Mouse (Mus musculus): ENCODE data around the gene Cep83. TPM values are rescaled to one million over a fixed set of nuclear protein-coding genes. Genes with fewer than 3 reads are reported as not detected.

The Cep83 gene
- total RNA-seq, 2 experiments from 2014 or later: 42.0 to 44.3 TPM

DNA sequence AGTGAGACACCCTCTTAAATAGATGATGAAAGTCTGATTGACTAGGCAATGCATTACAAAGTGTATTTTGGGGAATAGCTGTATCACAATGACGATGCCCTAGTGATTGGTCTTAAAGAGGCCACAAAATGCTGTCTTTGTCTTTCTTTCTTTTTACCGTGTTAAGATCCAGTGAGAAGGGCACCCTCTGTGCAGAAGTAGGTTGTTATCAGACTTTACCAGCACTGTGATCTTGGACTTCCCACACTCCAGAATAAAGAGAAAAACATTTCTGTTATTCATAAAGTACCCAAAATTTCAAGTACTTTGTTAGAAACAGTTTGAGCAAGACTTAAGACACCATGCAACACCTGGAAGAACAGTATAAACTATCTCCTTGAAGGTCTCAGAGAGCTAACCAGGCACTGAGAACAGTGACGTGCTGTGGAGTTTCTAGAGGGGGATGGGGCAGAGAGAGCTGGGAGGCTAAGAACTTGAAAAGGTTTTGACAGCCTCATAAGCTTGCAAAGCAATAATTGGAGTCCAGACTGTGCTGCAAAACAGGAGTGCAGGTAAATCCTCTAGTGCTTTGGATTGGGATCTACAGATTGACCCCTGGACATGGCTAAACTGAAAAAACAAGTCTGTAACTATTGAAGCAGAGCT, 92.3 kb downstream of the Cep83 start:
- no peak for DNase-seq (ENCODE audit: extremely low spot score in 1 of 2, low spot score in 2 of 2)
- Histone ChIP-seq H3K4me3 (no peak overlapping the region), H3K27ac (no peak overlapping the region)
- intact Hi-C loops (cut with DNase I): no loop called here
- no peak for TF ChIP-seq CTCF (IDR thresholded peaks at IDR 0.05)

DNA sequence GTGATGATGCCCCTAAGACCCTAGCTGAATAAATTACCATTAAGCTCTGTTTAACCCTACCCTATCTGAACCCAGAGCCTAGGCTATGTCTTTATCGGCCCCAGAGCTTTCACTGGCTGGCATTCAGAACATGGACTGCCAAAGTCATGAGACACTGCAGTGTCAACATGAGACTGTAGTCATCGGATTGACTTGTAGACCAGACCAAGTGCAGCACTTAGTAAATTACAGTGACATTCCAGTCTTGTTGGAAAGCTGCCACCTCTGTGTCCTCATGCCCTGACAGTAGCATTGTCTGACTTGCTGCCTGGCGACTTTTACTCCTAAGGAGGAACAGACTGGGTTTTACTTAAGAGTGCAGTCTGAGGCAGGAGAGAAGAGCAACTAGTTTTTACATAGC, 100.8 kb downstream of the Cep83 start:
- no peak for DNase-seq (ENCODE audit: extremely low spot score in 1 of 2, low spot score in 2 of 2)
- TF ChIP-seq CTCF (IDR thresholded peaks at IDR 0.05): no peak
- intact Hi-C loops (cut with DNase I): no loop called here
- Histone ChIP-seq H3K4me3 (no peak overlapping the region), H3K27ac (no peak overlapping the region)

DNA sequence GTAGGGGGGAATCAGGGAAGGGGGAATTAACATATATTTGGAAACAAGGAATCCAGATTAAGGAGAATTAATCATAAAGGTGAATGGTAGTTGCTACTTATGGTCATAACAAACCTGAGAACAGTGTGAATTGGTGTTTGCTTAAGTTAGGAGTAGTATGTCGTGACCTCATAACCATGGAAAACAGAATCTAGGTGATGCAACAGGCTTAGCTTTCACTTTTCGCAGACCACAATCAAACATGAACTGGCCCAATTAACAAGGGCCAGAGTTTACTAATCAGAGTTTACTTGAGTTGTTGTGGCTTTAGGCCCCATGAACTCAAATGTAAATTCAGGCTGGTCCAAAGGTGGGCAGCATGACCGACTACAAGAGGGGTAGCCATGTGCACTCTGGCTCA, 105.5 kb downstream of the Cep83 start:
- no peak for TF ChIP-seq CTCF (IDR thresholded peaks at IDR 0.05)
- intact Hi-C loops (cut with DNase I): no loop called here
- Histone ChIP-seq H3K27ac (no peak overlapping the region), H3K4me3 (no peak overlapping the region)
- DNase-seq (ENCODE audit: extremely low spot score in 1 of 2, low spot score in 2 of 2): no peak

DNA sequence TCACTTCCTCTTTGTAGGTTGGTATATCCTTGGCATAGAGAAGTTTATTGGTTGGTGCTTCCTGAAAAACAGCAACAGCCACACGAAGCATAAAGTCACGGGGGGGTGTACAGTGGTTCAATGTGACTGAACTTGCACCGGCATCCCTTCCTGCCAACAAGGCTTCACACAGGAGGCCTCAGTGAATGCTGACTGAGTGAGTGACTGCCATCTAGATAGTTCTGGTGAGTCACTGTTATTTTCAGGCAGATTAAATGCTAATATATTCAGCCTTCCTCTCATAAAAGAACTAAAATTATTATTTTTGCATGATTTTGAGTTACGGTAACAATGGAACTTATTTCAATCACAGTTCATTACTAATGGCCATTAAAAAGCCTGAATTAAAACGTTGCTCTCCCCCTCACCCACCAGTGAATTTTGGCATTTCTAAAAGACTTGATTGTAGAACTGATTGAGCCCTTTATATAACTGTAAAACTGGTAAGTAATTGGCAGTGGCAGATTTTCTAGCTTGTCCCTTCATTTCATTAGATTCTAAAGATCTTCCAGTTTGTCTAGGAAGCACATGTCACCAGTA, 106.3 kb downstream of the Cep83 start:
- DNase-seq (ENCODE audit: extremely low spot score in 1 of 2, low spot score in 2 of 2): no peak
- intact Hi-C loops (cut with DNase I): no loop called here
- Histone ChIP-seq H3K27ac (no peak overlapping the region), H3K4me3 (no peak overlapping the region)
- TF ChIP-seq CTCF (IDR thresholded peaks at IDR 0.05): no peak

DNA sequence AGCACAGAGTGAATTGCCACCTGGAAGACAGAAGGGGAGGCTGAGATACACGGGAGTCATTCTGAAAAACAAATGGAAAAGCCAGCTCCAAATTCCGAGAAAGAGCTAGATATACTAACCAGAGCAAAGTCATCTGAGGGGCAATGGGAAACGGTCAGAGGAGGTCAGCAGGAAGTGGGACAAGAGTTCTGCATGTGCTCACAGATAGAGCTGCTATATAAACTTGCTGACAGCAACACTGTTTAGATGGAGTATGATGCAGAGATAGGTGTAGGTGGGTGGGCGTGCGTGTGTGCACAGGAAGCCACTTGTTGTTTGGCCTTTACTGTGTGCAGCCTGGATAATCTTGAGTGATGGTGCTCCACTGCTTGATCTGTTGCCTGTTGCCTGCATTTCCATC, 109.7 kb downstream of the Cep83 start:
- no peak overlapping the region for H3K4me3 ChIP-seq
- no peak for TF ChIP-seq CTCF (IDR thresholded peaks at IDR 0.05)
- intact Hi-C loops (cut with DNase I): no loop called here
- no peak overlapping the region for H3K27ac ChIP-seq
- DNase-seq (ENCODE audit: extremely low spot score in 1 of 2, low spot score in 2 of 2): no peak

DNA sequence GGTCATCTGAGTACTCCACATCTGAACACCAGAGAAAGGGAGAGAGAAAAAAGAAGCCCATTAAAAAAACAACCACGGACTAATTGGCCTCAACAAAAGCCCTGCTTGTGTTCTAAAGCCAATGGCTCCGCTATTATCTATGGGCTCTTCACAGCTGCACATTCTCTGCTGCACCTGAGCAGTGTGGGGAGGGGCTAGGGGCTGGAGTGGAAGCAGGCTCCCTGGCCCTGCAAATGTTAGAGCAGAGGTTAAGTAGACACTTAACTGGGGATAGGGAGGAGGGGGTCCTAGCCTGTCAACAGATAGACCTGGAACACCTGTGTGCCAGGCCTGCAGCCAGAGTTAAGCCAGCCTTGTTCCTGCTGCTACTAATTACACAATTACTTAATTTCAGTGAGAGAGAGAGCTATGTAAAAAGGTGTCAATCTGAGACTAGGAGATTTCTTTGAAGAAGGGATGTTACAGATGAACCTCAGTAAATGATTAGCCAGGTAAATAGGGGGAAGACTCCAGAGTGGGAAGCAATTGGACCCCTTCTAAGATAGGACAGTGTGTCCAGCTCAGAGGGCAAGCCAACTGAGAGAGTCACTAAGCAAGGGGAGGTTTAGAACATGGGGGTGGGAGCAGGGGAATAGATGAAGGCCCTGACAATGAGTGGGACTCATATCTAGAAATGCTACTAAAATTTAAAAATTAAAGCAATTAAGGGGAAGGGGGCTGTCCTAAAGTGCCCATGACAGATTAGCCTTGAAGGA, 111.2 kb downstream of the Cep83 start:
- Histone ChIP-seq H3K4me3 (no peak overlapping the region), H3K27ac (no peak overlapping the region)
- no peak for DNase-seq (ENCODE audit: extremely low spot score in 1 of 2, low spot score in 2 of 2)
- TF ChIP-seq CTCF (IDR thresholded peaks at IDR 0.05): no peak
- intact Hi-C loops (cut with DNase I): no loop called here

DNA sequence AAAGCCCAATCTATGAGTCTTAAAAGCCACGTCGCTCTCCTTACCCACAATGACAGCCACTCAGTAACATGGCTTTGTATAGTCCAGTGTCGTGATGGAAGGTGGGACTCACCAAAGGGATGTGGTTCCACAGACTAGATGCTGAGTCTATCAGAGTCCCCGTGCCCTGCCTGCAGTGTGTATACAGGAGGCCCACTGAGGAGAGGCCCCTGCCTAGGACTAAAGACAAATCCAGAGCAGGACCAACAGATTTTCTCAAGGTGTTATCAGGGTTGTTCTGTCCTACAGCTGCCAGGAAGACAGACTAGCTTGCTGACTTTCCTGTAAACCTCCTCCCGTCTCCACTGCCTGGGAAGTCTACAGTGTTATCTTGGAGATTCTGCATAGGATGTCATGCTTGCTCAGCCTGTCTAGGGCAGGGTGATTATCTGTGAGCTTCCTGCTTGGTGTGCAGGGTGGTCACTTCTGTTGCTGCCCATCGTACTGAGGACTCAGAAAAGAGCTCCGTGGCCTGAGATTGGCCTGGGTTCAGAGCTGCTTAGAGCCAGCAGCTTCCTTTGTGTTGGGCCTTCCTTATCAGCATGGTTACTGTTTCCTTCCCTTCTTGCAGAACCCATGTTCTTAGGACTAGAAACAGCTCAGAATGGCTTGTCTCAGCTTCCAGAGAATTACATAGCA, 112.4 kb downstream of the Cep83 start:
- TF ChIP-seq CTCF (IDR thresholded peaks at IDR 0.05): no peak
- intact Hi-C loops (cut with DNase I): no loop called here
- DNase-seq (ENCODE audit: extremely low spot score in 1 of 2, low spot score in 2 of 2): no peak

DNA sequence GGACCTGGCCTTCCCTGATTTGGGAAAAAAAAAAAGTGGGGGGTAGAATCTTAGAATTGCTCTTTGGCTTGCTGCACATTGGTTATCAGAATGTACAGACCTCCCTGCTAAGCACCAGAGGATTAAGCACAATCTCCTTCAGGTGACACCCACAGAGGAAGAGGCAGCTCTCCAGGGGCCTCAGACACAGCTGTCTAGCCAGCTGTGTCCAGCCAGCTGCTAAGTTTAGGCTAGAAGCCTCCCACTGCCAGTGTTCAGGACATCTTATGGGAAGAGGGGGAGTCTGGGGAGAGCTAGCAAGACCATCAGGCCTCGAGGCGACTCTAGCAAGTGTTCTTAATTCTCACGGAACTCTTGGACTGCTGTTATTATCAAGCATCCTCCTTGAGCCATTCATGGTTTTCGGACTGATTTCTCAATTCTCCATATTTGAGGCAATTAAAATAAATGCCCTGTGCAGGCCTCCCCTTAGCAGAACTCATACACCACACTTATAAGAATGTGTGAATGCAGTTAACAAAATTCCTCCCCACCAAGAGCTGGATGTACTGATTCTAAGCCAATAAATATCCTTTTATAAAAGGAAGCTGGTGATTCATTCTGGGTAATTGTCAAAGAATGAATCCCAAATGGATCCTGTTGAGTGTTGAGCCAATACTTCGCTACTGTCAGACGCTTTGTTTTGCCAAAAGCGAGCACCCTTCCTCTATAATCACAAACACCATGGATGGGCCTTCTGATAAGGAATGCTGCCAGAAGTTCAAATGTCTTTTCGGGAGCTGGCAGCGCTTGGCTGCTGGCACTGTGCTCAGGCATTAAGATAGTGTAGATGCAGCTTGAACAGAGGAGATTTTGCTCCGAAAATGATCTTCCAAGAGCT, 115.8 kb downstream of the Cep83 start:
- TF ChIP-seq CTCF (IDR thresholded peaks at IDR 0.05): no peak
- DNase-seq (ENCODE audit: extremely low spot score in 1 of 2, low spot score in 2 of 2): no peak
- intact Hi-C loops (cut with DNase I): no loop called here
- Histone ChIP-seq H3K27ac (no peak overlapping the region; the same call in 1 of the 2 replicates), H3K4me3 (no peak overlapping the region)

More for the DNA sequence above, 112.4 kb downstream of the Cep83 start:
- H3K27ac ChIP-seq: no peak overlapping the region
- no peak overlapping the region for H3K4me3 ChIP-seq

DNA sequence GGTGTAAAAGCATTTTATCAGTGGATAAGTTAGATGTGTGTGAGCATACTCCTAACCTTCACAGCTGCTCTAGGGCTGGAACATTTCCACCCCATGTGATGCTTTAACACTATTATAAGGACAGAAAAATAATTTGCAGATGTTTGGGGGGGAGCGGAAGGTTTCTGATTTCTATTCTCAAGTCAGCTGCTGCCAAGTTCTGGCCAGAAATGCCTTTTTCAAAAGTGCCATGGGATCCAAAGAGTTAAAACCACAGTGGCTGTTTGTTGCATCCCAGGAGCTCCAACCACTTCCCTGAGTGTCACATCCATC, 116.4 kb downstream of the Cep83 start:
- no peak for DNase-seq (ENCODE audit: extremely low spot score in 1 of 2, low spot score in 2 of 2)
- no peak for TF ChIP-seq CTCF (IDR thresholded peaks at IDR 0.05)
- intact Hi-C loops (cut with DNase I): no loop called here
- Histone ChIP-seq H3K27ac (no peak overlapping the region), H3K4me3 (no peak overlapping the region)

DNA sequence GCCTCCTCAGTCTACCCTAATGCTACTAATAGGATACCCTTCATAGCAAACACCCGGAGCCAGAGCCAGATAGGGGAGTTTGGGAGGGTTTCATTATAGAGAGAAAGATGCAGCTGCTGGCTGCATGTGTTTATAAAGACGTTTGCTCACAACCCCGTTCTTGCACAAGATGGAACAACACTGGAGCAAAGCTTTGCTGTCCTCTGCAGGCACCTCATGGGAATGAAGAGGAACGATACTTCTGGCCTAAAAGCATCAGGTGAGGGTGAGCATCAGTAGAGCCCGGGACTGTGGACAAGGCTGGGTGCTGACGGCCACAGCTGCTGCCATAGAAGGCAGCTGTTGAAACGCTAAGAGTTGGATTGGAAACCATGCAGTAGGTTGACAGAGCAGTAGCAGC, 118.9 kb downstream of the Cep83 start:
- no peak overlapping the region for H3K4me3 ChIP-seq
- intact Hi-C loops (cut with DNase I): no loop called here
- H3K27ac ChIP-seq: no peak overlapping the region
- no peak for DNase-seq (ENCODE audit: extremely low spot score in 1 of 2, low spot score in 2 of 2)
- no peak; the same call in 1 of the 2 replicates for TF ChIP-seq CTCF (IDR thresholded peaks at IDR 0.05)

DNA sequence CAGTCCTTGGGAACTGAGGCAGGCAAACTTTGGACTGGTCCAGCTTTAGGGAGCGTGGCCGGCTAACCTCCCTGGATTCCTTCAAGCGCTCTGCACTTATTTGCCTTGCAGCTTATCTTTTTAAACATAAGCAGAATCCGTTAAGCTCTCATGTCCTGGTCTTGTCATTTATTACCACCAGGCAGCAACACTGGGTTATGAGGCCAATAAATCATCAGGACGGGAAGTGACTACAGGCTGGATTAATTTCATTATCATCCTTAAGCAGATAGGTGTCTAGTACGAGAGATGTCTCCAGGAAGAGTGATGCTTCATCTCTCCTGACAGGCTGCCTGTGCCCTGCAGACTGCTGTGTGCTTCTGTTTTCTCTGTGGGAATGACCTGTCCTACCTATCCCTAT, 119.8 kb downstream of the Cep83 start:
- no peak for TF ChIP-seq CTCF (IDR thresholded peaks at IDR 0.05)
- DNase-seq (ENCODE audit: extremely low spot score in 1 of 2, low spot score in 2 of 2): no peak
- intact Hi-C loops (cut with DNase I): no loop called here

More for the DNA sequence above, 119.8 kb downstream of the Cep83 start:
- no peak overlapping the region for H3K4me3 ChIP-seq
- no peak overlapping the region for H3K27ac ChIP-seq

All from left cerebral cortex, adult 2 months (tissue).